Mouse (Mus musculus) erythroblast, embryonic 14.5 days (primary cell): ENCODE results near the gene Mpig6b. TPM values are rescaled to one million over a fixed set of nuclear protein-coding genes. Genes with fewer than 3 reads are reported as not detected.
A peak's percentile ranks its signal among the peaks of the same experiment; 100 is the strongest.

Source experiments
- H3K27me3 ChIP-seq: 2 replicates; pipeline ENCODE4 v1.6.1; 2012; ENCODE audit warnings: inconsistent platforms; ENCODE audit not compliant: control insufficient read depth
- H3K36me3 ChIP-seq: 2 replicates; pipeline ENCODE4 v1.6.1; 2012; ENCODE audit warnings: mild to moderate bottlenecking, inconsistent platforms; ENCODE audit not compliant: control insufficient read depth
- H3K4me1 ChIP-seq: 2 replicates; pipeline ENCODE4 v1.6.1; 2012; ENCODE audit warnings: inconsistent platforms; ENCODE audit not compliant: control insufficient read depth
- H3K4me3 ChIP-seq: replicated peaks from 2 replicates; pipeline ENCODE3; 2012; ENCODE audit warnings: moderate library complexity, mild to moderate bottlenecking, inconsistent platforms
- H3K9me3 ChIP-seq: 2 replicates; pipeline ENCODE4 v1.6.1; 2012; ENCODE audit warnings: low read length, inconsistent platforms, mixed read lengths; ENCODE audit not compliant: control insufficient read depth
- GATA1 ChIP-seq: IDR thresholded peaks from 2 replicates; pipeline ENCODE4 v1.6.1; 2012; ENCODE audit warnings: low read length, inconsistent platforms, mixed read lengths
- TAL1 ChIP-seq: IDR thresholded peaks from 3 replicates; pipeline ENCODE4 v1.6.1; 2012; ENCODE audit warnings: low read length, inconsistent platforms, mixed read lengths
- polyA plus RNA-seq: library from polyadenylated mRNA; stranded (reverse); fragments of >175 nt; gene quantifications from 2 replicates; pipeline ENCODE4 v1.2.3, GENCODE M21; 2012

Gene Mpig6b
- polyA plus RNA-seq: 0.05 TPM in 1 of 2 replicates, not detected in the other

- peaks cover 35% of the 10 kb centered on the region for H3K4me1 ChIP-seq
These were observed at the start of gene Mpig6b for GRCm38 (mm10) chr17:35066084-35066483. Gene Mpig6b, minus strand, starts transcription at chr17:35066184.

GRCm38 (mm10) chr17:35115046-35116019, 49.3 kb upstream of the Mpig6b start, which contains the start of gene Ly6g5b:
Gene Ly6g5b, minus strand, starts transcription at chr17:35115428.
- Histone ChIP-seq H3K27me3 (peaks cover 2% of the 10 kb centered on the region; the same call in 1 of the 2 replicates), H3K9me3 (no peaks in the 10 kb centered on the region), H3K4me3 (no peak within 1 kb of the TSS), H3K4me1 (peaks cover 12% of the 10 kb centered on the region), H3K36me3 (peaks cover 58% of the 10 kb centered on the region)
- TF ChIP-seq TAL1 (no peak), GATA1 (no peak)

More at GRCm38 (mm10) chr17:35066084-35066483, at the start of gene Mpig6b:
- H3K27me3 ChIP-seq: peaks cover 78% of the 10 kb centered on the region
- no peaks in the 10 kb centered on the region; the same call in 1 of the 2 replicates for H3K9me3 ChIP-seq
- TF ChIP-seq TAL1 (no peak), GATA1 (no peak)
- H3K4me3 ChIP-seq: peak within 1 kb of the TSS; percentile 23
- peaks cover 3% of the 10 kb centered on the region; the same call in 1 of the 2 replicates for H3K36me3 ChIP-seq

- H3K36me3 ChIP-seq: peaks cover 29% of the 10 kb centered on the region
- no peaks in the 10 kb centered on the region for H3K9me3 ChIP-seq
- no peak for TF ChIP-seq GATA1
- TF ChIP-seq TAL1: no peak
- H3K4me1 ChIP-seq: no peaks in the 10 kb centered on the region; the same call in 1 of the 2 replicates
- no peak overlapping the region for H3K4me3 ChIP-seq
- peaks cover 2% of the 10 kb centered on the region; the same call in 1 of the 2 replicates for H3K27me3 ChIP-seq
These were observed 45.8 kb upstream of the Mpig6b start for GRCm38 (mm10) chr17:35111774-35112173.

- H3K36me3 ChIP-seq: peaks cover 18% of the 10 kb centered on the region
- no peak within 1 kb of the TSS for H3K4me3 ChIP-seq
- H3K9me3 ChIP-seq: no peaks in the 10 kb centered on the region
- peaks cover 2% of the 10 kb centered on the region; the same call in 1 of the 2 replicates for H3K27me3 ChIP-seq
- H3K4me1 ChIP-seq: peaks cover 33% of the 10 kb centered on the region
- TF ChIP-seq GATA1 (no peak), TAL1 (no peak)
These were observed 42.1 kb upstream of the Mpig6b start, which contains the start of gene Ly6g5c for GRCm38 (mm10) chr17:35108097-35108496. Gene Ly6g5c, plus strand, starts transcription at chr17:35108279.

GRCm38 (mm10) chr17:35106522-35106921, 40.5 kb upstream of the Mpig6b start:
- peaks cover 34% of the 10 kb centered on the region for H3K36me3 ChIP-seq
- peaks cover 48% of the 10 kb centered on the region for H3K4me1 ChIP-seq
- H3K9me3 ChIP-seq: no peaks in the 10 kb centered on the region
- peaks cover 2% of the 10 kb centered on the region; the same call in 1 of the 2 replicates for H3K27me3 ChIP-seq
- TF ChIP-seq GATA1 (no peak), TAL1 (no peak)
- H3K4me3 ChIP-seq: no peak overlapping the region

- H3K4me3 ChIP-seq: no peak overlapping the region
- peaks cover 2% of the 10 kb centered on the region; the same call in 1 of the 2 replicates for H3K27me3 ChIP-seq
- H3K36me3 ChIP-seq: peaks cover 41% of the 10 kb centered on the region
- H3K9me3 ChIP-seq: no peaks in the 10 kb centered on the region
- TF ChIP-seq GATA1 (no peak), TAL1 (no peak)
- peaks cover 50% of the 10 kb centered on the region for H3K4me1 ChIP-seq
These were observed 39.9 kb upstream of the Mpig6b start for GRCm38 (mm10) chr17:35105740-35106389.

- Histone ChIP-seq H3K4me3 (peak overlapping the region; percentile 5), H3K27me3 (no peaks in the 10 kb centered on the region)
These were observed 38.8 kb upstream of the Mpig6b start for GRCm38 (mm10) chr17:35104754-35105153.

GRCm38 (mm10) chr17:35104079-35104478, 38.1 kb upstream of the Mpig6b start:
- no peaks in the 10 kb centered on the region for H3K27me3 ChIP-seq
- H3K4me1 ChIP-seq: peaks cover 58% of the 10 kb centered on the region
- H3K9me3 ChIP-seq: no peaks in the 10 kb centered on the region
- no peak for TF ChIP-seq TAL1
- no peak for TF ChIP-seq GATA1
- H3K4me3 ChIP-seq: peak overlapping the region; percentile 23
- H3K36me3 ChIP-seq: peaks cover 59% of the 10 kb centered on the region

More at GRCm38 (mm10) chr17:35104754-35105153, 38.8 kb upstream of the Mpig6b start:
- TF ChIP-seq TAL1 (peak; percentile 83), GATA1 (peak; percentile 73)
- peaks cover 58% of the 10 kb centered on the region for H3K4me1 ChIP-seq
- no peaks in the 10 kb centered on the region for H3K9me3 ChIP-seq
- H3K36me3 ChIP-seq: peaks cover 52% of the 10 kb centered on the region
